Mouse (Mus musculus) midbrain, embryonic 16.5 days (tissue): ENCODE data around the gene Gm33543. TPM values are rescaled to one million over a fixed set of nuclear protein-coding genes. Genes with fewer than 3 reads are reported as not detected.

Source experiments
- ATAC-seq: fragments of 200-750 bp; cut with Nextera tagmentation; 2 replicates; pipeline ENCODE4 v1.8.0; 2017; ENCODE audit warnings: moderate TSS enrichment
- H3K27ac ChIP-seq: fragments of 300-500 bp; sonication (generic); 2 replicates; pipeline ENCODE4 v1.5.1; 2014; ENCODE audit warnings: mild to moderate bottlenecking, low read length, mixed read lengths
- H3K27me3 ChIP-seq: fragments of 300-500 bp; sonication (generic); 2 replicates; pipeline ENCODE4 v1.6.1; 2014; ENCODE audit warnings: low read depth, low read length, mixed read lengths; ENCODE audit not compliant: control insufficient read depth, insufficient read depth
- H3K36me3 ChIP-seq: fragments of 300-500 bp; sonication (generic); 2 replicates; pipeline ENCODE4 v1.6.1; 2014; ENCODE audit warnings: mild to moderate bottlenecking, low read length, moderate library complexity, mixed read lengths; ENCODE audit not compliant: control insufficient read depth, insufficient read depth
- H3K4me1 ChIP-seq: fragments of 300-500 bp; sonication (generic); 2 replicates; pipeline ENCODE4 v1.6.1; 2014; ENCODE audit warnings: mild to moderate bottlenecking, low read length, mixed read lengths; ENCODE audit not compliant: control insufficient read depth, insufficient read depth
- H3K4me2 ChIP-seq: fragments of 300-500 bp; sonication (generic); 2 replicates; pipeline ENCODE4 v1.6.1; 2014; ENCODE audit warnings: mild to moderate bottlenecking, low read length, mixed read lengths
- H3K4me3 ChIP-seq: fragments of 300-500 bp; sonication (generic); 2 replicates; pipeline ENCODE4 v1.5.1; 2014; ENCODE audit warnings: low read depth, mild to moderate bottlenecking, low read length, moderate library complexity, mixed read lengths
- H3K9ac ChIP-seq: fragments of 300-500 bp; sonication (generic); 2 replicates; pipeline ENCODE4 v1.6.1; 2014; ENCODE audit warnings: low read depth, low read length, mixed read lengths
- H3K9me3 ChIP-seq: fragments of 300-500 bp; sonication (generic); replicated peaks from 2 replicates; pipeline ENCODE4 v1.6.1; 2014; ENCODE audit warnings: mild to moderate bottlenecking, low read length, mixed read lengths; ENCODE audit not compliant: control insufficient read depth, poor library complexity, severe bottlenecking
- WGBS: fragments of 180-500 bp; shearing (Covaris S2); extraction: QIAGEN DNeasy Blood & Tissue Kit; methylation state at CpG from one replicate; pipeline ENCODE4 v1.1.7; 2014; 5-methylcytosine and 5-hydroxymethylcytosine counted together
- polyA plus RNA-seq: library from polyadenylated mRNA; unstranded; fragments of >200 nt; fragmentation: Nextera tagmentation; extraction: Ambion mirVana; gene quantifications from 2 replicates; pipeline ENCODE4 v1.2.1, GENCODE M21; 2015

The Gm33543 gene
- polyA plus RNA-seq, 1 experiment from 2014 or later: 0.13 TPM

DNA sequence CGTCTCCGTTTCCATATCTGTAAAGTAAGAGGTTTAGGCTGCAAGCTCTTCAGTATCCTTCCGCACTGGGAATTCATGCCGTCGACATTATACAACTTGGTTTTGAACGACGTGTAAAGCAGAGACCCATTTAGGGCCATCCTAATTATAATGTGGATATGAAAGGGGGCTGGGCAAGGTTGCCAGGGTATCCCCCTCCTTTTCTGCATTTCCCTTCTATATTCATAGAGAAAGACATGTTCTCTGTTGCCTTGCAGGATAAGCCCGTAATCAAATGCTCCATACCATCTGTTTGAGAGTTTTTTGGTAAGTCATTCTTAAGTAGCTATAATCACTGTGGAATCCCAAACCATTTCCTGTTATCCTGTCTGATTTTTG, 51.3 kb downstream of the Gm33543 start:
- Histone ChIP-seq H3K27ac (no peak overlapping the region), H3K27me3 (no peaks in the 10 kb centered on the region), H3K4me1 (no peaks in the 10 kb centered on the region), H3K9me3 (no peaks in the 10 kb centered on the region), H3K4me3 (no peak overlapping the region), H3K36me3 (no peaks in the 10 kb centered on the region), H3K4me2 (no peak overlapping the region), H3K9ac (no peak overlapping the region)
- peak; percentile 51; the same call in 1 of the 2 replicates for ATAC-seq
- 51% methylated on average over 8 of the region's 8 CpGs for WGBS

- WGBS: 47% methylated on average over 15 of the region's 15 CpGs
- Histone ChIP-seq H3K4me2 (peak overlapping the region; percentile 23; the same call in 1 of the 2 replicates), H3K9ac (no peak overlapping the region), H3K27ac (peak overlapping the region; percentile 60), H3K4me1 (no peaks in the 10 kb centered on the region), H3K36me3 (no peaks in the 10 kb centered on the region), H3K9me3 (no peaks in the 10 kb centered on the region), H3K4me3 (no peak overlapping the region), H3K27me3 (no peaks in the 10 kb centered on the region)
- ATAC-seq: peak; percentile 80
Measured at GRCm38 (mm10) chr10:95790771-95791426, 51.8 kb downstream of the Gm33543 start.

- Histone ChIP-seq H3K27ac (no peak overlapping the region), H3K9ac (no peak overlapping the region), H3K9me3 (no peaks in the 10 kb centered on the region), H3K27me3 (no peaks in the 10 kb centered on the region), H3K4me1 (no peaks in the 10 kb centered on the region), H3K4me2 (no peak overlapping the region), H3K36me3 (no peaks in the 10 kb centered on the region), H3K4me3 (no peak overlapping the region)
- WGBS: 96% methylated on average over 2 of the region's 2 CpGs
- ATAC-seq: no peak
Measured at GRCm38 (mm10) chr10:95787176-95787575, 55.6 kb downstream of the Gm33543 start.

DNA sequence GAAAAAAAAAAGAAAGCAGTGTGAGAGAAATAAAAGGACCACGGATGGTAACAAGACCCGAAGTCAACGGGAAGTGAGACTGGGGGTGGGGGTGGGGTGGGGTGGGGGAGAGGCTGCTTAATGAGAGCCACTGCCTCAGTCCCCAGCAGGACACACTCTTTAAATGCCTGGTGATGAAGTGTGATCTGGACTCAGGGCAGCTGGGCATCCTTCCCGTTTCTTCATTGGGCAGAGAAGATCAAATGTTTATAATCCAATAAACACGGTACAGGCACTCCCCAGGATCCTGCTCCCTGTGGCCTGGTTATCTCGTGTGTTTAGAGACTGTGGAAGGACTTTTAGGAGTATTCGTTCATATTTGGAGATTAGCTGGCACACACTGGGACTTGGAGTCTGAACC, 57.9 kb downstream of the Gm33543 start:
- WGBS: 38% methylated on average over 7 of the region's 7 CpGs
- H3K27ac ChIP-seq: no peak overlapping the region
- no peak overlapping the region for H3K4me3 ChIP-seq
- H3K36me3 ChIP-seq: no peaks in the 10 kb centered on the region
- no peak for ATAC-seq
- H3K27me3 ChIP-seq: no peaks in the 10 kb centered on the region
- no peaks in the 10 kb centered on the region for H3K9me3 ChIP-seq
- no peak overlapping the region for H3K4me2 ChIP-seq
- H3K4me1 ChIP-seq: no peaks in the 10 kb centered on the region
- no peak overlapping the region for H3K9ac ChIP-seq

GRCm38 (mm10) chr10:95780881-95781600, 61.7 kb downstream of the Gm33543 start:
- Histone ChIP-seq H3K27me3 (no peaks in the 10 kb centered on the region), H3K9ac (no peak overlapping the region), H3K36me3 (no peaks in the 10 kb centered on the region), H3K9me3 (no peaks in the 10 kb centered on the region), H3K4me1 (no peaks in the 10 kb centered on the region), H3K4me2 (no peak overlapping the region), H3K4me3 (no peak overlapping the region), H3K27ac (no peak overlapping the region)
- 86% methylated on average over 8 of the region's 8 CpGs for WGBS
- no peak for ATAC-seq

- no peak overlapping the region for H3K4me3 ChIP-seq
- no peaks in the 10 kb centered on the region for H3K9me3 ChIP-seq
- H3K4me1 ChIP-seq: no peaks in the 10 kb centered on the region
- H3K27ac ChIP-seq: no peak overlapping the region
- no peaks in the 10 kb centered on the region for H3K36me3 ChIP-seq
- ATAC-seq: no peak
- no peak overlapping the region for H3K4me2 ChIP-seq
- WGBS: 87% methylated on average over 13 of the region's 13 CpGs
- H3K27me3 ChIP-seq: no peaks in the 10 kb centered on the region
- no peak overlapping the region for H3K9ac ChIP-seq
Measured at GRCm38 (mm10) chr10:95779801-95780385, 62.8 kb downstream of the Gm33543 start.

DNA sequence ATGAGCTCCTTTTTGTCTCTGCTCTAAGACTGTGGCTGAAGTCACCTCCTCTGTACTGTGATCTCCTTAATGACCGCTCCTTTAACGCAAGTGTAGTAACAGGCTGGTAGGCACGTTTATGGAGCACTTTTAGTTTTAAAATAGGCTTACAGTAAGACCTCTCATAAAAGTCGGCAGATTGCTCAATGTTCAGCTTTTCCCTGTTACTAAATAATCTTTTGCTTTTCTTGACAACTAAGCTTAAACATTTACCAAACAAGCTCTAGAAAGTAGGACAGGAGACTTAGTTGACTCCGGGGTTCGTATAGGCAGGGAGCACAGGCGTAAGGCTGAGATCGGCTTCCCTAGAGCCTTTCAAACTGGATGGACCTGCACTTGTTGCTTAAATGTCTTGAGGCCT, 64.1 kb downstream of the Gm33543 start:
- no peak overlapping the region for H3K4me2 ChIP-seq
- no peaks in the 10 kb centered on the region for H3K27me3 ChIP-seq
- H3K27ac ChIP-seq: no peak overlapping the region
- no peak overlapping the region for H3K4me3 ChIP-seq
- WGBS: 93% methylated on average over 8 of the region's 8 CpGs
- H3K36me3 ChIP-seq: no peaks in the 10 kb centered on the region
- no peak for ATAC-seq
- H3K4me1 ChIP-seq: no peaks in the 10 kb centered on the region
- H3K9me3 ChIP-seq: no peaks in the 10 kb centered on the region
- no peak overlapping the region for H3K9ac ChIP-seq

DNA sequence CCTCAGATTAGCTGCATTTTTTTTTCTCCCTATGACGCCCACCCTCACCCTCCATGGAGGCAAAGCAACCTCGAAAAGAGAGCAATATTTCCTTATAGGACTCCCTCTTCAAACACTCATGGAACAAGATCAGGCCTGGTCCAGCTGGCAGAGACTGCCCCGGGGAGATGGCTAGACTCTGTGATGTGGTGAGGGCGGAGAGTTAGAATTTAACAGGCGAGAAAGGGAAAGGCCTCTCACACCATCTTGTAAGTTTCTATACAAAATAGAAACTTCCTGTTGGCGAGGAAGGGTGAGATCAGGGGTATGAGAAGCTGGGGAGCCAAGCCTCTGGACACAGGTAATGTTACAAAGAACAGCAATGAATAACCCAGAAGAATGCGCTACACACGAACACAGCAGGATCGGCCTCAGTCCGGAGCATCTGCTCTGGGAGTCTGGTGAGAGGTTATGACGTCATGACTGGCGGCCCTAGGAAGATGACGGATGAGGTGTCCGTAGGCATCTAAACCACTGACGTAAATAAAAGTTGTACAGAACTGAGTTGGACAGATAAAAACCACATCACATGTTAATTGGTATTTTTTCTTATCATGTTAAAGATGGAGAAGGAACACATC, 64.9 kb downstream of the Gm33543 start:
- H3K9me3 ChIP-seq: no peaks in the 10 kb centered on the region
- no peak overlapping the region for H3K27ac ChIP-seq
- no peak overlapping the region for H3K9ac ChIP-seq
- no peaks in the 10 kb centered on the region for H3K4me1 ChIP-seq
- no peak for ATAC-seq
- 90% methylated on average over 15 of the region's 15 CpGs for WGBS
- no peak overlapping the region for H3K4me3 ChIP-seq
- H3K27me3 ChIP-seq: no peaks in the 10 kb centered on the region
- no peaks in the 10 kb centered on the region for H3K36me3 ChIP-seq
- no peak overlapping the region for H3K4me2 ChIP-seq

GRCm38 (mm10) chr10:95777071-95777470, 65.7 kb downstream of the Gm33543 start:
- Histone ChIP-seq H3K36me3 (no peaks in the 10 kb centered on the region), H3K27ac (no peak overlapping the region), H3K9me3 (no peaks in the 10 kb centered on the region), H3K4me2 (no peak overlapping the region), H3K9ac (no peak overlapping the region), H3K4me1 (no peaks in the 10 kb centered on the region), H3K4me3 (no peak overlapping the region), H3K27me3 (no peaks in the 10 kb centered on the region)
- 82% methylated on average over 1 of the region's 1 CpGs for WGBS
- no peak for ATAC-seq
